ENCODE assay signal across 10 mouse cellular contexts in genomic region chr4:150404583-150404982, GRCm38 (mm10).
DNase-seq lines count a peak whose midpoint lies in the region; ATAC-seq lines count a peak whose summit lies in the region.
"Had no signal": no experiment of that assay in that cellular context is flagged by ENCODE, and none has a peak within 500 bp of the region (broad histone marks: within the 10 kb centered on the region; RNA-seq: fewer than 3 reads in every experiment).

No protein-coding gene starts in this region.

- peaks cover 36% of the 10 kb centered on the region for H3K4me1 ChIP-seq in forebrain, embryonic 16.5 days (replicated peaks; ENCODE audit: control insufficient read depth, insufficient read depth, low read length)

- peak overlapping the region; percentile 13 for H3K27ac ChIP-seq in forebrain, embryonic 16.5 days (ENCODE audit: low read length)
- H3K27ac ChIP-seq: limb, embryonic 15.5 days had no signal

- ATAC-seq in forebrain, embryonic 16.5 days, result 0 out of 2 replicates have a peak, but pooled peaks have one; percentile 20

- H3K9ac ChIP-seq in forebrain, embryonic 16.5 days (replicated peaks; ENCODE audit: low read depth, low read length), result no peak overlapping the region
- H3K9ac ChIP-seq: limb, embryonic 15.5 days had no signal

- no peaks in the 10 kb centered on the region for H3K9me3 ChIP-seq in forebrain, embryonic 16.5 days (ENCODE audit: control insufficient read depth, low read length)
- H3K9me3 ChIP-seq: G1E; limb, embryonic 15.5 days had no signal

- 21% methylated on average over 6 of the region's 6 CpGs for WGBS in forebrain, embryonic 16.5 days

- no peak overlapping the region for H3K4me3 ChIP-seq in forebrain, embryonic 16.5 days (replicated peaks; ENCODE audit: low read length)
- H3K4me3 ChIP-seq: limb, embryonic 15.5 days had no signal

- peak; percentile 45 for DNase-seq in kidney, postnatal 10 days
- no peak for DNase-seq in kidney, adult 9 months
- peak; percentile 63 for DNase-seq in cerebellum, adult 11-12 months
- peak; percentile 37 for DNase-seq in lung, postnatal 14 days
- no peak for DNase-seq in ovary, adult 18-20 months (ENCODE audit: low spot score)
- no peak for DNase-seq in thymus, postnatal 36 days
- DNase-seq in gastrocnemius, postnatal 36 days, result no peak

- intact Hi-C loops in gastrocnemius, postnatal 36 days (cut with DNase I), result no loop called here

- H3K27me3 ChIP-seq in forebrain, embryonic 16.5 days (replicated peaks; ENCODE audit: control insufficient read depth, insufficient read depth, low read length), result no peaks in the 10 kb centered on the region
- H3K27me3 ChIP-seq: limb, embryonic 15.5 days had no signal

- H3K4me2 ChIP-seq in forebrain, embryonic 16.5 days (ENCODE audit: low read length), result no peak overlapping the region
- H3K4me2 ChIP-seq: limb, embryonic 15.5 days had no signal

- peaks cover 6% of the 10 kb centered on the region for H3K36me3 ChIP-seq in forebrain, embryonic 16.5 days (ENCODE audit: control insufficient read depth, insufficient read depth)

Comparison
In these comparisons a context has a peak if more than half of its experiments do, and no peak if none do; other contexts are left out.
1. DNase-seq: peak in kidney, postnatal 10 days (single experiment), cerebellum, adult 11-12 months (single experiment) and lung, postnatal 14 days (single experiment); none in kidney, adult 9 months (single experiment), ovary, adult 18-20 months (single experiment), thymus, postnatal 36 days (0 of 2) and gastrocnemius, postnatal 36 days (0 of 2).